Mouse (Mus musculus): ENCODE measurements at regions not wholly inside any gene's neighbourhood (a gene's known extent, or its start where the extent isn't known, plus 50 kb on each side); places are given as distances from the start of the nearest gene placed in this dataset.

DNA sequence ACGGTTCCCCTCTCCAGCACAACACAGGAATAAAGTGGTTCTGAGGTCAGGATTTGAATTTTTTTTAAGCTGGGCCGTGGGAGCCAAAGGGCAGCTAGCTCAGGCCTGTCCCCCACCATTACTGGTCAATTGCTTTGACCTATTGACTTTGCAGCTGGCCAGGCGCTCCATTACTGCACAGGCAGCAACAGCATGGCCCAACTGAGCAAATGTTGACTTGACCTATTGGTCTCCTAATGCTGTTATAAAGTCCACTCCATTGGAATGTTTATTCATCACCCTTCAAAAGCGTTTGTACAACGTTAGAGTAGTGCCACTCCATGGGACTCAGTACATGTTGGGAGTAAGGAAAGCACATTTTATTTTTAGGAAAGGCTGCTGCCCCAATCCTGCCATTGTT is 127.5 kb upstream of the Mylip start:
- TF ChIP-seq CTCF (IDR thresholded peaks at IDR 0.05; ENCODE audit: low read depth, low read length) (no peak), POLR2AphosphoS5 (IDR thresholded peaks at IDR 0.05; ENCODE audit: insufficient replicate concordance, low read depth, low read length) (no peak), GATA1 (IDR thresholded peaks at IDR 0.05; ENCODE audit: borderline replicate concordance, low read length) (no peak)

All from G1E (cell line).